Mouse (Mus musculus): ENCODE measurements around the gene Ly6g6c.

DNA sequence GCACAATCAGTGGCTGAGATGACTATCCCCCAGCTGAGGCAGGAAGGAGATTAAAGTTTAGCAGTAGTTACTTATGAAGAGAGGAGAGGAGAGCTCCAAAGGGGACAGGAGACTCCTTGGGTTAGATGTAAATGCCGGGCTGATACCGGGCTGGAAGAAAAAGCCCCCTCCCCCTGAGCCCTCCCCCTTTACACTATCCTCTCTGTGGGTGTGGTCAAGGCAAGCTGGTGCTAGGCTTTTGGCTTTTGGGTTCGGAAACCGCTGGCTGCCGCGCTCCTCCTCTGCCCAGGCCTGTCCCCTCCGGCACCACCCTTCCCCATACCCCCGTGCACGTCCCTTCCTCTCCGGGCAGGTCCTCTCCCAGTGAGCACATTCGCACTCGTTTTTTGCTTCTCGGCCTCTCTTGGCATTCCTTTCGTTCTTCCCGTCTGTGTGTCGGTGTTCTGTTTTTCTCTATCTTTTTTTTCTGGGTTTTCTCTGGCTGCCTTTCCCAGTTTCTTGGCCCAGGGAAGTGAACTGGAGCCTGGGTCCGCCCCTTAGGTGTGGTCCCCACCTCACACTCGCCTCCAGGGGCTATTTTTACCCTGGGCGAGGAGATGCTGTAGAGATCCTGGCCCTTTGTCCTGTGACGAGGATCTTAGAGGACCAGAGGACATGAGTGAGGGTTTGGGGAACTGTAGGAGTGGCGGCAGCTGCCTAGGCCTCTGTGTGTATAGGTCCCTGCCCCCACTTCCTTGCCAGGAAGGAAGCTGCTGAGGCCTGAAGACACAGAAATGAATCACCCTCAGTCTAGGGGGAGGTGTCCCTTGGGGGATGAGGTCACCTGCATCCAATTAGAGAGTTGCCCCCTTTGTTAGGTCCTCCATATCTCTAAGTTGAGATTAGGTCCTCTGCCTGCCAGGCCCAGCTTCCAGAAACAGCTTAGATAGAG lies 13.8 kb upstream of the Ly6g6c start:
- peak; percentile 71 for TF ChIP-seq POLR2A (IDR thresholded peaks at IDR 0.05; ENCODE audit: borderline replicate concordance, control insufficient read depth, low read depth, low read length)
- no peak for TF ChIP-seq CTCF (IDR thresholded peaks at IDR 0.05; ENCODE audit: control insufficient read depth, insufficient read depth, low read length)
